Mouse (Mus musculus) right cerebral cortex, adult 2 months (tissue): Measurements from ENCODE around the gene Olfr342.

Source experiments
- DNase-seq, 2 experiments: peaks; one replicate each; pipeline ENCODE4 v3.0.0; 2021 to 2022; ENCODE audit warnings: low spot score in 2 of 2

Gene Olfr342

DNA sequence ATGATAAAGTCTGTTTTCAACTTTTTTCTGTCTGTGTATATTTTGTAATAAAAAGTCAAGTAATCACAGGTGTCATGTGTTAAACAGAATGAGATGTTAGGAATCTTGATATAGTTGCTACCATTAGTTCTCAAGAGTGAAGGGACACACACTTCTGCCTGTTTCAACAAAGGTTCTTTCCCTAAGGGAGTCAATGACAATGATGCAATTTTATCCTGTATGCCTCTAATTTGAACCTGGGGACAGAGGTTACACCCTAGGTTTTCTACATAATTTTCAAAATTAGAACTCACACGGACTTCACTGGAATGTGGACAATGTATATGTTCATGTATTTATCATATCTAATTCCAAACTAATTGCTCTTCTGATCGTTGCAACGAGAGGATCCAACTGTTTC lies at the start of gene Olfr342:
Olfr342 (plus strand) TSS at position 301 of the 400 bp plus-strand sequence.
- DNase-seq: no peak

DNA sequence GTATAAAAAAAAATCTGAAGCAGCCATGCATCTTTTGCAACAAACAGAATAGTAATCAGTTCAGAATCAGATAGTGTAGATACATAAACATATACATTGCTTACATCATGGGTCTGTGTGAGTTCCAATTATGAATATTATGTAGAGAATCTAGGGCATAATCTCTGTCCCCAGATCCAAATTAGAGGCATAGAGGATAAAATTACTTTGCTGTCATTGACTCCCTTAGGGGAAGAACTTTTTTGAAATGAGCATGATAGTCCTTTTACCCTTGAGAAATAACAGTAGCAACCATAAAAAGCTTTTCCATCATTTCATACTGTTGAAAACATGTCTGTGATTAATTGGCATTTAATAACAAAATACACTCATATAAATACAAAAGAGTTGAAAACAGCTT lies 42.4 kb upstream of the Olfr342 start, which contains the start of gene Olfr341:
Olfr341 (minus strand) TSS at position 101 of the 400 bp plus-strand sequence.
- no peak for DNase-seq

DNA sequence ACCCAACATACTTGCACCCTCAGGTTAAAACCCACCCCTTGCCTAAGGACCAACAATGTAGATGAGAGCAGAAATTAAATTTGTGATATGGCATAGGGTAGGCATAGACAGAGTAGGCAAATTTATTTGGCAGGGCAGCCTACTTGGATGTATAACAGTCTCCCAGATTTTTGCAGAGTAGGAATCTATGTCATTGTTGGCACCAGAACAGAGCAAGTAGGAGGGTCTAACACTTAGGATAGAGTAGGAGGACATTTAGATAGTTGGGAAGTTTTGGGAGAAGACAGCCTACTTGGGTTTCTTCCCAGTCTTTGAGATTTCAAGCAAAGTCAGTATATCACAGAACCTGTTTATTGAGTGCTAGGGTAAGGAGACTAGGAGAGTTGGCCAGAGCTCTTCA lies 40.4 kb downstream of the Olfr342 start:
- no peak for DNase-seq

DNA sequence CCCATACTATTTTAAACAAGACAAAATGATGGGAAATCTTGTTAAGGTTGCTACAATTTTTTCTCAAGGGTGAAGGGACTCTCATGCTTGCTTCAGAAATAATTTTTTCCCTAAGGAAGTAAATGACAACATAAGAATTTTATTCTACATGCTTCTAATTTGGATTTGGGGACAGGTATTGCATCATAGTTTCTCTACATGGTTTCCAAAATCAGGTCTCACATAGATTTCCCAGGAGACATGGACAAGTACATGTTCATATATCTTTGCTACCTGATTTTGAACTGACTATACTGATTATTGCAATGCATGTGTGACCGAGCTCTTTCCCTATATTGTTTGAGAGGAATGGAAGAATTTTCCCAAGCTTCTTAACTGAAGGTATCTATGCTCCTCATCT lies 41.6 kb downstream of the Olfr342 start, which contains the start of gene Olfr344:
Olfr344 (plus strand) TSS at position 301 of the 400 bp plus-strand sequence.
- no peak for DNase-seq

DNA sequence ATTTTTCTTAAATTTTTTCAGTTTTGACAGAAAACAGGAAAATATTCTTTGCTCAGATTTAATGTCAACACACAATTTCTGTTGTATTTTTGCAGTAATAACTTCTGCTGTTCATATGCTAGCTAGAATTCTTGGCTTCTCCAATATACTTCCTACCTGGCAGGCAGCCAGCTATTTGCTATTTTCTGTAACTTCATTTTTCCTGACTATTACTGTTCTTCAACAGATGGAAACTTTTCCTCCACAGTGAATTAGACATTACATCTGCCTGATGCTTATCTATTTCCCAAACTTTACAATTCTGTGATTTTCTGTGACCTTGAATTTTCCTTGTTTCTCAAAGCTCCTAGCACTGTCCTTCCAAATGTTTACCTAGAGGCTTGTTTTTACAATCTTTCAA lies 42.2 kb downstream of the Olfr342 start:
- no peak for DNase-seq

DNA sequence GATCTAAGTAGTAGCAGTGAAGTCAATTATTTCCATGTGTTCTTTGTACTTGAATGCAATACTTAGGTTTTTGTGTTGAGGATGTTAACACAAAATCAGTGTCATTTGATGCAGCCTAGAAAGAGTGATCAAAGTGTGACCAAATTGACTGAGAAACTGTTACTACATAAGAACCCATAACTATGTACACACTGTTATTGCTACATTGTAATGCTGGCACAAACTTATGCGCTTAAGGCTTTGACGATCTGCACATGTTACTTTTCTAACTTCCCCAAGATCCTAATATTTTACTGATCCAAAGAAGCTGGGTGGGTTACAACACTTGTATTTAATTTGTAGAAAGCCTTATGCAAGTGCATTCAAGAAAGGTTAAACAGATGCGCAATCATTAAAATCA lies 43.0 kb downstream of the Olfr342 start:
- no peak for DNase-seq
